Mouse (Mus musculus): ENCODE results near the gene Anapc15-ps. TPM values are rescaled to one million over a fixed set of nuclear protein-coding genes. Genes with fewer than 3 reads are reported as not detected.

Anapc15-ps gene
- polyA plus RNA-seq, 1 experiment = not detected

DNA sequence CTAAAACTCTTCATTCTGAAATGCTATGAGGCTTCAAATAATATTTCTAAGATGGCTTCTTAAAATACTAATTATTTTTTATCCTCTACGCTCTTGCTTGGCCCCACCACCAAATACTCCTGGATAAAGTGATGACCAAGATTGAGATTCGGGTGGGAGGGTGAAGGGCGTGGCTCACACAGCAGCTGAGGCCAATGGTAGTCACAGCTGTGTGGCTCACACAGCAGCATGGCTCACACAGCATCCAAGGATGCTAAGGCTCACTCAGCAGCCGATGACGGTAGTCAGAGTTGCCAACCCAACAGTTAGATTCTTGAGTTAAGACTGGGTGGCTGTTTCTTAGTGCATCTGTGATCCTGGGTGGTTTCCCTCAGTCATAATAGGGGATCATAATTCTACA lies 30.5 kb upstream of the Anapc15-ps start:
- Histone ChIP-seq H3K4me1 (ENCODE audit: control insufficient read depth, insufficient read depth, insufficient read length) (peaks cover 5% of the 10 kb centered on the region), H3K27ac (ENCODE audit: insufficient read depth, low read length) (no peak overlapping the region), H3K27me3 (ENCODE audit: control insufficient read depth, insufficient read depth, low read length) (no peaks in the 10 kb centered on the region), H3K4me3 (ENCODE audit: extremely low read depth, insufficient read depth, insufficient read length) (no peak overlapping the region), H3K36me3 (ENCODE audit: control insufficient read depth, insufficient read depth, low read length) (no peaks in the 10 kb centered on the region)
- DNase-seq (ENCODE audit: low read depth in 1 of 2, low spot score in 2 of 2) = no peak
- no peak for TF ChIP-seq CTCF (IDR thresholded peaks at IDR 0.05; ENCODE audit: extremely low read depth, insufficient read depth, insufficient read length, insufficient replicate concordance)
- no peak for TF ChIP-seq POLR2A (IDR thresholded peaks at IDR 0.05; ENCODE audit: low read depth, low read length)
- 95% methylated on average over 5 of the region's 5 CpGs for WGBS

DNA sequence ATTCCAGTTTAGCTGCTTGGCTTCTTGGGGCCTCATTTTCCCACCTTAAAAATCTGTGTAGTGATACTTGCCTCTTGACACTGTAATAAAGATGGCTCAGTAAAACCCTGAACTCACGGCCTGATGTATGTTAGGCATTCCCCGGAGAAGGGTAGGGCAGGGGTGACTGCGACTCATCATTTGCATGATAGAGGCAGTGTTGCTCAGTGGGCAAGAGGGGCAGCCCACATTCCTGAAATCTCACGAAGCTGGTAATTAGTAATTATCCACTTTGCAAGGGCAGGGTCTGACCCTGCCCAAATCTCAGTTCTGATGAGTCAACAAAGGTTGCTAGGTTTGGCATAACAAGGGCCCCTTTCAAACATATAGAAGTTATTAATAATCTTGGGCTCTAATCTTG lies 27.2 kb upstream of the Anapc15-ps start:
- H3K27me3 ChIP-seq (ENCODE audit: control insufficient read depth, insufficient read depth, low read length) = no peaks in the 10 kb centered on the region
- H3K4me1 ChIP-seq (ENCODE audit: control insufficient read depth, insufficient read depth, insufficient read length) = no peaks in the 10 kb centered on the region
- H3K4me3 ChIP-seq (ENCODE audit: extremely low read depth, insufficient read depth, insufficient read length) = no peak overlapping the region
- TF ChIP-seq CTCF (IDR thresholded peaks at IDR 0.05; ENCODE audit: extremely low read depth, insufficient read depth, insufficient read length, insufficient replicate concordance) (no peak), POLR2A (IDR thresholded peaks at IDR 0.05; ENCODE audit: low read depth, low read length) (no peak)
- WGBS = 93% methylated on average over 4 of the region's 4 CpGs
- DNase-seq (ENCODE audit: low read depth in 1 of 2, low spot score in 2 of 2) = no peak
- H3K27ac ChIP-seq (ENCODE audit: insufficient read depth, low read length) = no peak overlapping the region
- no peaks in the 10 kb centered on the region for H3K36me3 ChIP-seq (ENCODE audit: control insufficient read depth, insufficient read depth, low read length)

DNA sequence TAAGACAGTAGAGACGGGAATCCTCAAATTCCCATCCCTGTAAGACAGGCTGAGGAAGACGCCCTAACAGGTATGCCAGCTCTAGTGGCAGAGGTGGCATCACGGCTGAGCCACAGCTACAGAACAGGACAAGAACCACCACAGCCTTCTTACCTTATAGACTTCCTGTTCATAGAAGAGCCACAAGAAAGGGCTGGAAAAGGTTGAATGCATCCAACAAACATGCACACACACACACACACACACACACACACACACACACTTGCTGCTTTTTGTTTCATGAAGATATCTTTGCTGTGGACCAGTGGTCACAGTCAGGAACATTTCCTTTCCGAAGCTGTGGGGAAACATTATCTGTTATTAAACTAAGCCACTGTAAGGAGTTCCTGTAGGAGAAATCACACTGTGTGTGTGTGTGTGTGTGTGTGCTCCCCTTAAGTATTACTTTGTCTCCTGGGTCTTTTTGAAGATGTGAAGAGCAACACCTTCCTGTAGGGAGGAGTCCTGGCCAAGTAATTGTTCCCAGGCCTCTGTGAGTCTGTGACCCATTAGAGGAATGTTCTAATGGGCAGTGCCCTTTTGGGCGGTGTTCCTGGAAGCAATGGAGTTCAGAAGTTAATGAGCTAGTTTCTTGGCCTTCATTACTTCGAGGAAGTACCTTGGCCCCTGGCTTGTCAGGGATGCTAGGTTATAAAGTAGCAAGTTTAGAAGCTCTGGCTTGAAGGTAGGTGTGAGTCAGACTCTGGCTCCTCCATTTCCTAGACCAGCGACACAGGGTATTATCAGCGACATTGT lies 25.9 kb upstream of the Anapc15-ps start:
- Histone ChIP-seq H3K4me3 (ENCODE audit: extremely low read depth, insufficient read depth, insufficient read length) (no peak overlapping the region), H3K27me3 (ENCODE audit: control insufficient read depth, insufficient read depth, low read length) (no peaks in the 10 kb centered on the region), H3K36me3 (ENCODE audit: control insufficient read depth, insufficient read depth, low read length) (no peaks in the 10 kb centered on the region), H3K4me1 (ENCODE audit: control insufficient read depth, insufficient read depth, insufficient read length) (no peaks in the 10 kb centered on the region), H3K27ac (ENCODE audit: insufficient read depth, low read length) (no peak overlapping the region)
- no peak for DNase-seq (ENCODE audit: low read depth in 1 of 2, low spot score in 2 of 2)
- no peak for TF ChIP-seq CTCF (IDR thresholded peaks at IDR 0.05; ENCODE audit: extremely low read depth, insufficient read depth, insufficient read length, insufficient replicate concordance)
- no peak for TF ChIP-seq POLR2A (IDR thresholded peaks at IDR 0.05; ENCODE audit: low read depth, low read length)
- WGBS = 76% methylated on average over 8 of the region's 8 CpGs

DNA sequence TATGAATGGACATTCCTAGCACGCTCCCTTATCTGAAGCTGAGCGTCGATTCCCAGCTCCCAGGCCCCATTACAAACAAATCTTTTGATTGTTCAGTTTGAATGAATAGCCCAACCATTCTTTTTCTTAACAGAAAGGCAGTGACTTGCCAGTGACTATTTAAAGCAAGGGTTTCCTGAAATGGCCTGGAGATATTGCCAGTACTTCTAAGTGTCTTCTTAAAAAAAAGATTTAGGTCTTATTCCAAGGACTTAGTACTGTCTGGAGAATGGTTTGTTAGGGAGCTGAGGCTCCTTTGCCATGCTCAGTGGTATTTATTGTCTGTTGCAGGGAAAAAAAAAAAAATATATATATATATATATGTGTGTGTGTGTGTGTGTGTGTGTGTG lies 23.0 kb upstream of the Anapc15-ps start:
- Histone ChIP-seq H3K27me3 (ENCODE audit: control insufficient read depth, insufficient read depth, low read length) (no peaks in the 10 kb centered on the region), H3K27ac (ENCODE audit: insufficient read depth, low read length) (no peak overlapping the region), H3K36me3 (ENCODE audit: control insufficient read depth, insufficient read depth, low read length) (no peaks in the 10 kb centered on the region), H3K4me3 (ENCODE audit: extremely low read depth, insufficient read depth, insufficient read length) (no peak overlapping the region), H3K4me1 (ENCODE audit: control insufficient read depth, insufficient read depth, insufficient read length) (no peaks in the 10 kb centered on the region)
- TF ChIP-seq POLR2A (IDR thresholded peaks at IDR 0.05; ENCODE audit: low read depth, low read length) = no peak
- TF ChIP-seq CTCF (IDR thresholded peaks at IDR 0.05; ENCODE audit: extremely low read depth, insufficient read depth, insufficient read length, insufficient replicate concordance) = no peak
- 79% methylated on average over 3 of the region's 3 CpGs for WGBS
- no peak for DNase-seq (ENCODE audit: low read depth in 1 of 2, low spot score in 2 of 2)

DNA sequence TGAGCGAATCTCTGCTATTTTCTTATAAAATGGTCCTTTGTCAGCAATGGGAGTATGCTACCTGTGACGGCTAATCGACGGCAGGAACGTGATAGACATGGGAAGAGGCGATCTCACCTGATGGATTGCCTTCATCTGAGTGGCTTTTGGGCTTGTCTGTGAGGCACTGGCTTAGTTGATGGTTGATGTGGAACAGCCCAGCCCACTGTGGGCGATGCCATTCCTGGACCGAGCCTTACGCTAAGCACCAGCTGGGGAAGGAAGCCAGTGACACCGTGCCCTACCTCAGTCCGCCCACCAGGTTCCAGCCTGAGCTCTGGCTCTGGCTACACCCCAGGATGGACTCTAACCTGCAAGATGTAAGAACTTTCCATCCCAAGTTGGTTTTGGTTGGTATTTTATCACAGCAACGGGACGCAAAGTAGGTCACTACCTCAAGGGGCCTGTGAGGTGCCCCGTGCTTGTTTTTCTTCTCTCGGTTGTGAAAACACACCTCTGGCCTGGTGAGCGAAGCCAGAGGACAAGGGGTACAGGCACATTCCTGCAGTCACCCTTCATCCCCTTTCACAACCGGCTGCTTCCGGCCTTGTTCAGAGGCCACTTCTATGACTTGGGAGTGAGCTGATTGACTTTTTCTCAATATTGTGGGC lies 22.5 kb upstream of the Anapc15-ps start:
- WGBS = 93% methylated on average over 18 of the region's 18 CpGs
- Histone ChIP-seq H3K36me3 (ENCODE audit: control insufficient read depth, insufficient read depth, low read length) (no peaks in the 10 kb centered on the region), H3K4me3 (ENCODE audit: extremely low read depth, insufficient read depth, insufficient read length) (no peak overlapping the region), H3K27me3 (ENCODE audit: control insufficient read depth, insufficient read depth, low read length) (no peaks in the 10 kb centered on the region), H3K4me1 (ENCODE audit: control insufficient read depth, insufficient read depth, insufficient read length) (no peaks in the 10 kb centered on the region), H3K27ac (ENCODE audit: insufficient read depth, low read length) (no peak overlapping the region)
- DNase-seq (ENCODE audit: low read depth in 1 of 2, low spot score in 2 of 2) = no peak
- TF ChIP-seq POLR2A (IDR thresholded peaks at IDR 0.05; ENCODE audit: low read depth, low read length) = no peak
- TF ChIP-seq CTCF (IDR thresholded peaks at IDR 0.05; ENCODE audit: extremely low read depth, insufficient read depth, insufficient read length, insufficient replicate concordance) = no peak

DNA sequence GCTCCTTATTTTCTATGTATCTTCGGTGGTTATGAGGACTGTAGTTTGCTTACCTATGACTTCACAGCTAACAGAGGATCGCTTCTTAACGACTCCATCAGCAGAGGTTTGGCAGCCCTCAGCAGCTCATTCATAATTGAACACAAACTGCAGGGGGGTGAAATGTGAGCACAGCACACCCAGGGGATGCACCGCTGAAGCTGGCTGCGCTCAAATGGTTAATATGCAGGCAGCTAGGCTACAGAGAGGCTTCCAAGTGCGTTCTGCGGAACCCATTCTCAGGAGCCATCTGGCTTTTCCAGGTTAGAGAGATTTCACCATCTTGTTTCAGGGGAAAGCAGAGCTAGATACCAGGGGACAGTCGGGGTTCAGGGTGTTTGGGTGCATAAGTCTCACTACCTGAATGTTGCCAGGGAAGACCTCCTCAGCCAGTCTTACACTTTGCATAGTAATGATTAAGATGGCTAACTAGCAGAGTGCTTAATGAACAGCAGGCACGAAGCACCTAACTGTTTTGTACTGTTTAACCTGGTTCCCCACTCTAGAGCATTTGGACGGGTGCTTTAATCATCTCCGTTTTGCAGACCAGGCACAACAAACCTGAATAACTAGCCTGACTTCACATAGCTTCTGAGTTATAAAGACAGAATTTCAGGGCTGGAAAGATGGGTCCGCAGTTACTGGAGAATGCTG lies 21.5 kb upstream of the Anapc15-ps start:
- WGBS = 89% methylated on average over 12 of the region's 12 CpGs
- no peak for DNase-seq (ENCODE audit: low read depth in 1 of 2, low spot score in 2 of 2)

More for the DNA sequence above, 21.5 kb upstream of the Anapc15-ps start:
- Histone ChIP-seq H3K4me1 (ENCODE audit: control insufficient read depth, insufficient read depth, insufficient read length) (no peaks in the 10 kb centered on the region), H3K27ac (ENCODE audit: insufficient read depth, low read length) (no peak overlapping the region), H3K4me3 (ENCODE audit: extremely low read depth, insufficient read depth, insufficient read length) (no peak overlapping the region), H3K36me3 (ENCODE audit: control insufficient read depth, insufficient read depth, low read length) (no peaks in the 10 kb centered on the region), H3K27me3 (ENCODE audit: control insufficient read depth, insufficient read depth, low read length) (no peaks in the 10 kb centered on the region)
- no peak for TF ChIP-seq POLR2A (IDR thresholded peaks at IDR 0.05; ENCODE audit: low read depth, low read length)
- TF ChIP-seq CTCF (IDR thresholded peaks at IDR 0.05; ENCODE audit: extremely low read depth, insufficient read depth, insufficient read length, insufficient replicate concordance) = no peak

All from spleen, adult 2 months (tissue).